Mouse (Mus musculus): ENCODE data around the gene Neurod4. TPM values are rescaled to one million over a fixed set of nuclear protein-coding genes. Genes with fewer than 3 reads are reported as not detected.
"Not testable (repeated sequence)": the region's sequence is repeated elsewhere in the genome, so short reads cannot be mapped to it uniquely, and the experiment has no call there.

The Neurod4 gene
- total RNA-seq, 1 experiment: not detected

GRCm38 (mm10) chr10:130311534-130312227 lies 31.6 kb upstream of the Neurod4 start:
- Histone ChIP-seq H3K36me3 (ENCODE audit: control insufficient read depth, insufficient read depth, low read length, poor library complexity, severe bottlenecking) (no peaks in the 10 kb centered on the region), H3K4me3 (ENCODE audit: insufficient read depth in 1 of 2, low read depth in 1 of 2, low read length in 2 of 2, poor library complexity in 1 of 2, severe bottlenecking in 1 of 2) (no peak overlapping the region), H3K4me1 (ENCODE audit: control insufficient read depth in 2 of 2, insufficient read depth in 2 of 2, low read length in 2 of 2, poor library complexity in 1 of 2) (no peaks in the 10 kb centered on the region), H3K27ac (ENCODE audit: insufficient read depth, low read depth, low read length, poor library complexity, severe bottlenecking) (no peak overlapping the region), H3K9me3 (ENCODE audit: control insufficient read depth, insufficient read depth, low read depth, low read length) (no peaks in the 10 kb centered on the region), H3K9ac (ENCODE audit: insufficient read depth, low read depth, low read length, poor library complexity, severe bottlenecking) (no peak overlapping the region)
- in situ Hi-C loops (cut with MboI; ENCODE audit: low sequenced_read_pairs in 2 of 2, unreplicated experiment in 2 of 2): no loop called here
- TF ChIP-seq ZNF384 (IDR thresholded peaks at IDR 0.05; ENCODE audit: low read depth, low read length) (no peak), CHD2 (IDR thresholded peaks at IDR 0.05; ENCODE audit: low read depth, low read length) (no peak), MAFK (IDR thresholded peaks at IDR 0.05; ENCODE audit: insufficient read depth, low read depth, low read length) (no peak), ZC3H11A (IDR thresholded peaks at IDR 0.05; ENCODE audit: borderline replicate concordance, low read depth, low read length) (no peak), HCFC1 (IDR thresholded peaks at IDR 0.05; ENCODE audit: borderline replicate concordance, insufficient read depth, low read length) (no peak)
- no peak for DNase-seq (ENCODE audit: low read depth, low spot score)

- in situ Hi-C loops (cut with MboI; ENCODE audit: low sequenced_read_pairs in 2 of 2, unreplicated experiment in 2 of 2); H3K9me3 ChIP-seq (ENCODE audit: control insufficient read depth, insufficient read depth, low read depth, low read length); H3K27ac ChIP-seq (ENCODE audit: insufficient read depth, low read depth, low read length, poor library complexity, severe bottlenecking); DNase-seq (ENCODE audit: low read depth, low spot score); H3K4me3 ChIP-seq (ENCODE audit: insufficient read depth in 1 of 2, low read depth in 1 of 2, low read length in 2 of 2, poor library complexity in 1 of 2, severe bottlenecking in 1 of 2); H3K36me3 ChIP-seq (ENCODE audit: control insufficient read depth, insufficient read depth, low read length, poor library complexity, severe bottlenecking); H3K4me1 ChIP-seq (ENCODE audit: control insufficient read depth in 2 of 2, insufficient read depth in 2 of 2, low read length in 2 of 2, poor library complexity in 1 of 2); H3K9ac ChIP-seq (ENCODE audit: insufficient read depth, low read depth, low read length, poor library complexity, severe bottlenecking): not testable (repeated sequence)
- peak; percentile 46; the same call in 1 of the 2 replicates for TF ChIP-seq ZNF384 (IDR thresholded peaks at IDR 0.05; ENCODE audit: low read depth, low read length)
Measured at GRCm38 (mm10) chr10:130304138-130304537, 24.1 kb upstream of the Neurod4 start.

- H3K27ac ChIP-seq (ENCODE audit: insufficient read depth, low read depth, low read length, poor library complexity, severe bottlenecking); H3K36me3 ChIP-seq (ENCODE audit: control insufficient read depth, insufficient read depth, low read length, poor library complexity, severe bottlenecking); H3K4me1 ChIP-seq (ENCODE audit: control insufficient read depth in 2 of 2, insufficient read depth in 2 of 2, low read length in 2 of 2, poor library complexity in 1 of 2); H3K4me3 ChIP-seq (ENCODE audit: insufficient read depth in 1 of 2, low read depth in 1 of 2, low read length in 2 of 2, poor library complexity in 1 of 2, severe bottlenecking in 1 of 2); H3K9me3 ChIP-seq (ENCODE audit: control insufficient read depth, insufficient read depth, low read depth, low read length); H3K9ac ChIP-seq (ENCODE audit: insufficient read depth, low read depth, low read length, poor library complexity, severe bottlenecking); DNase-seq (ENCODE audit: low read depth, low spot score): not testable (repeated sequence)
- TF ChIP-seq ZC3H11A (IDR thresholded peaks at IDR 0.05; ENCODE audit: borderline replicate concordance, low read depth, low read length): peak; percentile 58
- in situ Hi-C loops (cut with MboI; ENCODE audit: low sequenced_read_pairs in 2 of 2, unreplicated experiment in 2 of 2): loop anchor here in 1 of 2 experiments (5.0 kb wide), 1 partner anchor 71 kb away; no protein-coding TSS in a partner anchor
Measured at GRCm38 (mm10) chr10:130298748-130299147, 18.7 kb upstream of the Neurod4 start.

- TF ChIP-seq ZNF384 (IDR thresholded peaks at IDR 0.05; ENCODE audit: low read depth, low read length): peak; percentile 80
- no peak for TF ChIP-seq ZC3H11A (IDR thresholded peaks at IDR 0.05; ENCODE audit: borderline replicate concordance, low read depth, low read length)
- no peak for TF ChIP-seq MAFK (IDR thresholded peaks at IDR 0.05; ENCODE audit: insufficient read depth, low read depth, low read length)
- no peak for TF ChIP-seq HCFC1 (IDR thresholded peaks at IDR 0.05; ENCODE audit: borderline replicate concordance, insufficient read depth, low read length)
- Histone ChIP-seq H3K9ac (ENCODE audit: insufficient read depth, low read depth, low read length, poor library complexity, severe bottlenecking) (no peak overlapping the region), H3K4me3 (ENCODE audit: insufficient read depth in 1 of 2, low read depth in 1 of 2, low read length in 2 of 2, poor library complexity in 1 of 2, severe bottlenecking in 1 of 2) (no peak overlapping the region), H3K36me3 (ENCODE audit: control insufficient read depth, insufficient read depth, low read length, poor library complexity, severe bottlenecking) (no peaks in the 10 kb centered on the region), H3K27ac (ENCODE audit: insufficient read depth, low read depth, low read length, poor library complexity, severe bottlenecking) (no peak overlapping the region), H3K9me3 (ENCODE audit: control insufficient read depth, insufficient read depth, low read depth, low read length) (no peaks in the 10 kb centered on the region), H3K4me1 (ENCODE audit: control insufficient read depth in 2 of 2, insufficient read depth in 2 of 2, low read length in 2 of 2, poor library complexity in 1 of 2) (peaks cover 2 to 12% of the 10 kb centered on the region in 2 experiments; a peak in 1 of 4 replicates)
- in situ Hi-C loops (cut with MboI; ENCODE audit: low sequenced_read_pairs in 2 of 2, unreplicated experiment in 2 of 2): no loop called here
- DNase-seq (ENCODE audit: low read depth, low spot score): no peak
Measured at GRCm38 (mm10) chr10:130293741-130294408, 13.8 kb upstream of the Neurod4 start.

GRCm38 (mm10) chr10:130288007-130288406 lies 8.0 kb upstream of the Neurod4 start:
- Histone ChIP-seq H3K27ac (ENCODE audit: insufficient read depth, low read depth, low read length, poor library complexity, severe bottlenecking) (no peak overlapping the region), H3K4me1 (ENCODE audit: control insufficient read depth in 2 of 2, insufficient read depth in 2 of 2, low read length in 2 of 2, poor library complexity in 1 of 2) (no peaks in the 10 kb centered on the region), H3K4me3 (ENCODE audit: insufficient read depth in 1 of 2, low read depth in 1 of 2, low read length in 2 of 2, poor library complexity in 1 of 2, severe bottlenecking in 1 of 2) (no peak overlapping the region), H3K9me3 (ENCODE audit: control insufficient read depth, insufficient read depth, low read depth, low read length) (no peaks in the 10 kb centered on the region), H3K9ac (ENCODE audit: insufficient read depth, low read depth, low read length, poor library complexity, severe bottlenecking) (no peak overlapping the region), H3K36me3 (ENCODE audit: control insufficient read depth, insufficient read depth, low read length, poor library complexity, severe bottlenecking) (no peaks in the 10 kb centered on the region)
- in situ Hi-C loops (cut with MboI; ENCODE audit: low sequenced_read_pairs in 2 of 2, unreplicated experiment in 2 of 2): no loop called here
- TF ChIP-seq CHD2 (IDR thresholded peaks at IDR 0.05; ENCODE audit: low read depth, low read length): no peak
- TF ChIP-seq ZNF384 (IDR thresholded peaks at IDR 0.05; ENCODE audit: low read depth, low read length): no peak
- no peak for TF ChIP-seq HCFC1 (IDR thresholded peaks at IDR 0.05; ENCODE audit: borderline replicate concordance, insufficient read depth, low read length)
- no peak for TF ChIP-seq ZC3H11A (IDR thresholded peaks at IDR 0.05; ENCODE audit: borderline replicate concordance, low read depth, low read length)
- TF ChIP-seq MAFK (IDR thresholded peaks at IDR 0.05; ENCODE audit: insufficient read depth, low read depth, low read length): no peak
- no peak for DNase-seq (ENCODE audit: low read depth, low spot score)

All from ES-E14 (cell line).